Mouse (Mus musculus): ENCODE measurements at regions not wholly inside any gene's neighbourhood (a gene's known extent, or its start where the extent isn't known, plus 50 kb on each side); places are given as distances from the start of the nearest gene placed in this dataset.

DNA sequence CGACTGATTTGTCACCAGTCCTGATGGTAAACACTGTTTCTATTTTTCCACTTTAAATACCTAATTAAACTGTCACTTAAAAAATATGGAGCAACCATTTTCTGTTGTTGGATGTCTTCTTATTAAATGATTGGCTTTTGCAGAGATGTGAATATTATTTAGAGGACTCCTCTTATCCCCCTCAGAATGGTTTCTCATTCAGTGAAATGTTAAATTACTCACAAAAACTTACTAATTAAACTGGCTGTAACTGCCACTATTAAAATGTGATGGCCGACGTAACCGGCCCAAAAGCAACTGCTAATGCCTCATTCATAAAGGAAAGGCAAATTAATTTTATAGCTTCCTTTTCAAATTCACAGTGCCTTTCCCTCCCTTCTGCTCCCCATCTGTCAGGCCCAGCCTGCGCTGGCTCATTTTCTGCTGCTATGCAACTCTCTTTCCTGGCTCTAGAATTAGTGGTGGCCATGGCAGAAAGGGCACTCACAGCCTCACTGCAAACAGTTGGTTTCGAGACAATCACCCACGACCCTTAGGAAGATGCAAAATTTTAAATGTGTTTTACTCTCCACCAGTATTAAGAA is 111.2 kb upstream of the Htr2a start:
- H3K27ac ChIP-seq (ENCODE audit: insufficient read depth, low read length), result no peak overlapping the region
- no peak for TF ChIP-seq POLR2A (IDR thresholded peaks at IDR 0.05; ENCODE audit: low read depth, low read length)
- H3K4me3 ChIP-seq (ENCODE audit: insufficient read depth, low read length), result no peak overlapping the region
- no peaks in the 10 kb centered on the region for H3K4me1 ChIP-seq (ENCODE audit: control insufficient read depth, insufficient read depth, low read length)

DNA sequence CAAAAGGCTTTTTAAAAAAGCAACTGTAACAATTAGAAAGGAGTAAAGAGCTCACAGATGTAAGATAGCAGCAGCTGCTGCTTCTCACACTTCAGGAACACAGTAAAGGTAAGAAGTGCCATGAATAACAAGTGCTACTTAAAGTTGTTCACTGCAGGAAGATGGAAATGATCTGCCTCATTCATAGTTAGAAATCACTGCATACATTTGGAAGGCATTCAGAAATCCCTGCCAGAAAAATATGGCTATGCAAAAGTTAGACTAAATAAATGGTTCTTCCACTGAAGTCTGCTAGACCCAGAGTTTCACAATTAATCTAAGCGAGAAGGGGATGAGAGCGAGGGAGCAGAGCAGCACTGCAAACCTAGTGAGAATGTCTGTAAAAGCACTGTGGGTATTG is 102.5 kb upstream of the Htr2a start:
- Histone ChIP-seq H3K4me3 (ENCODE audit: insufficient read depth, low read length) (no peak overlapping the region), H3K27ac (ENCODE audit: insufficient read depth, low read length) (no peak overlapping the region)

DNA sequence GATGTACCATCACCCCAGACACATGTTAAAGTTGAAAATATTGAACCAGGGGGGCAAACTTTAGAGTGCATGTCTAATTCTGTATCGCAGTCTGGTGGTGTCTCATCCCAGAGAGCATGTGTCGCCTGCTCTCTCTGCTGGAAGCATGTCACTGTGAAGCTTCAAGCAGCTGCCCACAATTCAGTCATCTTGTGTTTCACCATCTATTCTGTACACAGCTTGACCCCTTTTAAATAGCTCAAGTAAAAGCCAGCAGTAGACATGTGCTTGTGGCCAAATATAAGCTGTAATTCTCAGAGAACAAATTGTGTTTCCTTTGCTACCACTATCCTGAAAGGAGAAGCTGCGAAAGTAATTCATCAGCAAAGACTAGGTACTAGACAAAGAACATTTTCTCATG is 96.6 kb upstream of the Htr2a start:
- H3K4me3 ChIP-seq (ENCODE audit: insufficient read depth, low read length), result no peak overlapping the region
- no peak overlapping the region for H3K27ac ChIP-seq (ENCODE audit: insufficient read depth, low read length)
- no peaks in the 10 kb centered on the region for H3K4me1 ChIP-seq (ENCODE audit: control insufficient read depth, insufficient read depth, low read length)
- TF ChIP-seq CTCF (IDR thresholded peaks at IDR 0.05; ENCODE audit: borderline replicate concordance, insufficient read depth, low read length) (no peak), POLR2A (IDR thresholded peaks at IDR 0.05; ENCODE audit: low read depth, low read length) (no peak)

More for the DNA sequence above, 102.5 kb upstream of the Htr2a start:
- TF ChIP-seq CTCF (IDR thresholded peaks at IDR 0.05; ENCODE audit: borderline replicate concordance, insufficient read depth, low read length) (no peak), POLR2A (IDR thresholded peaks at IDR 0.05; ENCODE audit: low read depth, low read length) (no peak)
- no peaks in the 10 kb centered on the region for H3K4me1 ChIP-seq (ENCODE audit: control insufficient read depth, insufficient read depth, low read length)

DNA sequence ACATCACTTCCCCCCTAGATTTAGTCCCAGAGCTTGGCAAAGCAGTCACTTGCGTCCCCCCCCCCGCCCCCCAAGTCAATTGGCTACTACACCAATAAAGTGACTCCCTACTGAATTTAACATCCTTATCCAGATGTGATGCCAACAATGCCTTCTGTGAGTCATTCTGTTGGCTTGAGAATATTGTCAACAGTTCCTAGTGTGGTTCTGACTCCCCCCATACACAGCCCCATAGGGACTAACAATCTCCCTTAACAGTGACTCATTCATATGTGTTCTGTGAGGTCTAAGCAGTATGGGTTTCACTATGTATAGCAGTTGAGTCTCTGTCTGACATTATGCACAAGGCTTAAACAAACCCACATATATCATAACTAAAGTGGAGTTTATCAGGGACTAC is 89.5 kb upstream of the Htr2a start:
- peaks cover 2% of the 10 kb centered on the region; the same call in 1 of the 2 replicates for H3K4me1 ChIP-seq (ENCODE audit: control insufficient read depth, insufficient read depth, low read length)
- no peak overlapping the region for H3K4me3 ChIP-seq (ENCODE audit: insufficient read depth, low read length)
- H3K27ac ChIP-seq (ENCODE audit: insufficient read depth, low read length), result no peak overlapping the region
- TF ChIP-seq CTCF (IDR thresholded peaks at IDR 0.05; ENCODE audit: borderline replicate concordance, insufficient read depth, low read length), result no peak
- TF ChIP-seq POLR2A (IDR thresholded peaks at IDR 0.05; ENCODE audit: low read depth, low read length), result no peak

DNA sequence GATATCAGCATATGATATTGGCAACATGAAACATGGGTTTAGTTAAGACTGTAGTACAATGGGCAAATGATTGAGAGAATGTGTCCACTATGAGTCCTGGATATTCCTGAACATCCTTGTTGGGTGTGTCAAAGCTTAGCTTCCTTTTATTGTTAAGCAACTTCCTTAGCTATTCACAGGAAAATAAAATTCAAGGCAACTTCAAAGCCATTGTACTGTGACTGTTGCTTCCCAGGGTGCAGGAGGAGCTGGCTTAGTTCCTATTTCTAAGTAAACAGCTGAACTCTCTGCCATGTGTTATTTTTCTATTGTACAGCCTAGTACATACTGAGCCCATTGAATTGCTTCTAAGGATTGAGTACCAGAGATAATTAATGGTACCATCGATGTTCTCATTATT is 87.0 kb upstream of the Htr2a start:
- no peak for TF ChIP-seq POLR2A (IDR thresholded peaks at IDR 0.05; ENCODE audit: low read depth, low read length)
- TF ChIP-seq CTCF (IDR thresholded peaks at IDR 0.05; ENCODE audit: borderline replicate concordance, insufficient read depth, low read length), result no peak
- Histone ChIP-seq H3K4me1 (ENCODE audit: control insufficient read depth, insufficient read depth, low read length) (peaks cover 2% of the 10 kb centered on the region; the same call in 1 of the 2 replicates), H3K4me3 (ENCODE audit: insufficient read depth, low read length) (no peak overlapping the region), H3K27ac (ENCODE audit: insufficient read depth, low read length) (no peak overlapping the region)

DNA sequence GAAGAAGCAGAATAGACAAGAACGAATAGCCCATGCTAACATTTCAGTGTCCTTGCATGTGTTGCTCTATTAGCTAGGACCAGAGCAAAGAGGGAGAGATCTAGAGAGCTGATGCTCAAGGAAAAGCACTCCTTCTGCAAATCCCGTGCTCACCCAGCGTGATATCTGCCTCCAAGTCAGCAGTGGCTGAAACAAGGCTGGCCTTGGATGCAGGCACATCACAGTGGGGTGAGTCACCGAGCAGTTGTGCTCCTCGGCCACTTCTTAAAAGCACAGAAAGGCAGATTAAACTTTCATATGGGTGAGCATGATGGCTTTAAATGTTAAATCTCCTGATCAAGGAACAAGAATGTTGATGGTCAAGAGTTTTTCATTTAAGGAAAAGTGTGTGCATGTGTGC is 82.3 kb upstream of the Htr2a start:
- Histone ChIP-seq H3K4me1 (ENCODE audit: control insufficient read depth, insufficient read depth, low read length) (no peaks in the 10 kb centered on the region; the same call in 1 of the 2 replicates), H3K27ac (ENCODE audit: insufficient read depth, low read length) (no peak overlapping the region), H3K4me3 (ENCODE audit: insufficient read depth, low read length) (no peak overlapping the region)
- TF ChIP-seq CTCF (IDR thresholded peaks at IDR 0.05; ENCODE audit: borderline replicate concordance, insufficient read depth, low read length) (no peak), POLR2A (IDR thresholded peaks at IDR 0.05; ENCODE audit: low read depth, low read length) (no peak)

Measured in embryonic fibroblast, embryonic 13.5 days (primary cell).